Mouse (Mus musculus) intestine, postnatal 0 days (tissue): Measurements from ENCODE around the gene Foxk1. TPM values are rescaled to one million over a fixed set of nuclear protein-coding genes. Genes with fewer than 3 reads are reported as not detected.
A peak's percentile ranks its signal among the peaks of the same experiment; 100 is the strongest.

ENCODE experiments used
- ATAC-seq: fragments of 200-750 bp; cut with Nextera tagmentation; 2 replicates; pipeline ENCODE4 v1.8.0; 2017; ENCODE audit warnings: mild to moderate bottlenecking, moderate TSS enrichment, moderate library complexity
- H3K27ac ChIP-seq: fragments of 300-500 bp; sonication (generic); 2 replicates; pipeline ENCODE4 v1.5.1; 2014; ENCODE audit warnings: mild to moderate bottlenecking, low read depth, low read length, moderate library complexity
- H3K27me3 ChIP-seq: fragments of 300-500 bp; sonication (generic); replicated peaks from 2 replicates; pipeline ENCODE4 v1.6.1; 2014; ENCODE audit warnings: low read length, mixed read lengths; ENCODE audit not compliant: control insufficient read depth, insufficient read depth
- H3K36me3 ChIP-seq: fragments of 300-500 bp; sonication (generic); 2 replicates; pipeline ENCODE4 v1.6.1; 2014; ENCODE audit warnings: mild to moderate bottlenecking, moderate library complexity; ENCODE audit not compliant: control insufficient read depth, insufficient read depth
- H3K4me1 ChIP-seq: fragments of 300-500 bp; sonication (generic); replicated peaks from 2 replicates; pipeline ENCODE4 v1.6.1; 2014; ENCODE audit warnings: antibody characterized with exemption, low read length, mixed read lengths; ENCODE audit not compliant: control insufficient read depth, insufficient read depth
- H3K4me2 ChIP-seq: fragments of 300-500 bp; sonication (generic); replicated peaks from 2 replicates; pipeline ENCODE4 v1.6.1; 2014; ENCODE audit warnings: low read depth, mild to moderate bottlenecking, moderate library complexity
- H3K4me3 ChIP-seq: fragments of 300-500 bp; sonication (generic); 2 replicates; pipeline ENCODE4 v1.5.1; 2014; ENCODE audit warnings: low read depth, low read length
- H3K9ac ChIP-seq: fragments of 300-500 bp; sonication (generic); 2 replicates; pipeline ENCODE4 v1.6.1; 2014; ENCODE audit warnings: mild to moderate bottlenecking, low read depth, low read length
- H3K9me3 ChIP-seq: fragments of 300-500 bp; sonication (generic); 2 replicates; pipeline ENCODE4 v1.6.1; 2016; ENCODE audit warnings: mixed run types; ENCODE audit not compliant: control insufficient read depth
- CTCF ChIP-seq: sonication (generic); IDR thresholded peaks from 2 replicates; pipeline ENCODE4 v1.5.1; 2016; ENCODE audit warnings: low read depth, mild to moderate bottlenecking, control low read depth, antibody characterized with exemption, moderate library complexity
- WGBS: fragments of 180-500 bp; shearing (Covaris S2); extraction: QIAGEN DNeasy Blood & Tissue Kit; methylation state at CpG from one replicate; pipeline ENCODE4 v1.1.7; 2014; 5-methylcytosine and 5-hydroxymethylcytosine counted together
- polyA plus RNA-seq: library from polyadenylated mRNA; unstranded; fragments of >200 nt; fragmentation: Nextera tagmentation; extraction: Ambion mirVana; gene quantifications from 2 replicates; pipeline ENCODE4 v1.2.1, GENCODE M21; 2015

Gene Foxk1
- polyA plus RNA-seq, 1 experiment from 2014 or later = 2.6 TPM

- Histone ChIP-seq H3K9me3 (no peaks in the 10 kb centered on the region), H3K4me3 (no peak overlapping the region), H3K4me2 (no peak overlapping the region), H3K4me1 (peaks cover 4% of the 10 kb centered on the region; the same call in 1 of the 2 replicates), H3K27me3 (no peaks in the 10 kb centered on the region), H3K9ac (no peak overlapping the region), H3K27ac (no peak overlapping the region), H3K36me3 (peaks cover 13% of the 10 kb centered on the region)
- WGBS = 97% methylated on average over 7 of the region's 7 CpGs
- no peak for TF ChIP-seq CTCF
- no peak for ATAC-seq
Measured at GRCm38 (mm10) chr5:142461942-142462640, 60.8 kb downstream of the Foxk1 start.

GRCm38 (mm10) chr5:142462641-142462948 is 61.3 kb downstream of the Foxk1 start:
- Histone ChIP-seq H3K27me3 (no peaks in the 10 kb centered on the region), H3K36me3 (peaks cover 13% of the 10 kb centered on the region), H3K4me2 (no peak overlapping the region), H3K9me3 (no peaks in the 10 kb centered on the region), H3K4me1 (peaks cover 4% of the 10 kb centered on the region; the same call in 1 of the 2 replicates), H3K27ac (no peak overlapping the region), H3K9ac (no peak overlapping the region), H3K4me3 (no peak overlapping the region)
- WGBS = 93% methylated on average over 2 of the region's 2 CpGs
- ATAC-seq = no peak
- no peak for TF ChIP-seq CTCF

- H3K36me3 ChIP-seq = peaks cover 14% of the 10 kb centered on the region
- H3K9ac ChIP-seq = no peak overlapping the region
- no peak for TF ChIP-seq CTCF
- no peak for ATAC-seq
- 86% methylated on average over 6 of the region's 6 CpGs for WGBS
- peaks cover 4% of the 10 kb centered on the region; the same call in 1 of the 2 replicates for H3K4me1 ChIP-seq
- H3K9me3 ChIP-seq = no peaks in the 10 kb centered on the region
- no peaks in the 10 kb centered on the region for H3K27me3 ChIP-seq
- H3K4me3 ChIP-seq = peak overlapping the region; percentile 82; the same call in 1 of the 2 replicates
- peak overlapping the region; percentile 75 for H3K27ac ChIP-seq
- H3K4me2 ChIP-seq = peak overlapping the region; percentile 90; the same call in 1 of the 2 replicates
Measured at GRCm38 (mm10) chr5:142463011-142463410, 61.7 kb downstream of the Foxk1 start.

GRCm38 (mm10) chr5:142463461-142464454 is 62.5 kb downstream of the Foxk1 start, which contains the start of gene Ap5z1:
TSS of gene Ap5z1 (plus strand) at chr5:142463944.
- peak; percentile 95 for ATAC-seq

GRCm38 (mm10) chr5:142468375-142468774 is 67.1 kb downstream of the Foxk1 start:
- H3K9ac ChIP-seq = no peak overlapping the region
- peaks cover 4% of the 10 kb centered on the region; the same call in 1 of the 2 replicates for H3K4me1 ChIP-seq
- no peaks in the 10 kb centered on the region for H3K9me3 ChIP-seq
- TF ChIP-seq CTCF = no peak
- H3K27me3 ChIP-seq = no peaks in the 10 kb centered on the region
- peaks cover 43% of the 10 kb centered on the region for H3K36me3 ChIP-seq
- H3K4me2 ChIP-seq = no peak overlapping the region
- H3K27ac ChIP-seq = no peak overlapping the region
- no peak for ATAC-seq
- WGBS = 94% methylated on average over 13 of the region's 13 CpGs
- H3K4me3 ChIP-seq = no peak overlapping the region

More at GRCm38 (mm10) chr5:142463461-142464454, 62.5 kb downstream of the Foxk1 start, which contains the start of gene Ap5z1:
- Histone ChIP-seq H3K36me3 (peaks cover 16% of the 10 kb centered on the region), H3K4me2 (peak within 1 kb of the TSS; percentile 90), H3K9ac (peak within 1 kb of the TSS; percentile 86), H3K4me3 (peak within 1 kb of the TSS; percentile 82), H3K9me3 (no peaks in the 10 kb centered on the region), H3K27ac (peak within 1 kb of the TSS; percentile 75), H3K27me3 (no peaks in the 10 kb centered on the region), H3K4me1 (peaks cover 4% of the 10 kb centered on the region; the same call in 1 of the 2 replicates)
- 1% methylated on average over 59 of the region's 60 CpGs for WGBS
- no peak for TF ChIP-seq CTCF

DNA sequence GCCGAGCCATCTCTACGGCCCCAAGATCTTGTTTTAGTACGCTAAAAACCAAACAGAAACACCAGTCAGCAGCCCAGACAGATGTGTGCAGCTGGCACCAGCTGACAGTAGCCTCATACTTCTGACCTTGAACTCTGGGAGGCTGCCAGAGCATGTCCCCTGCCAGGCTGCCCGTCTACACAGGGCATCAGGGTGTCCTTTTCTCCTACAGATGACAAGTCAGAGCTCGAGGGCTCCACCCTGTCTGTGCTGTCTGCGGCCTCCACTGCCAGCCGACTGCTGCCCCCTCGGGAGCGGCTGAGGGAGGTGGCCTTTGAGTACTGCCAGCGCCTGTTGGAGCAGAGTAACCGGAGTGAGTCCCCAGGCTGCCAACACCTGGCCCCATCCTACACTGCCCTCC is 68.5 kb downstream of the Foxk1 start:
- no peak for TF ChIP-seq CTCF
- H3K4me3 ChIP-seq = no peak overlapping the region

More for the DNA sequence above, 68.5 kb downstream of the Foxk1 start:
- H3K4me2 ChIP-seq = no peak overlapping the region
- no peak overlapping the region for H3K27ac ChIP-seq
- no peak overlapping the region for H3K9ac ChIP-seq
- no peaks in the 10 kb centered on the region for H3K9me3 ChIP-seq
- no peaks in the 10 kb centered on the region for H3K27me3 ChIP-seq
- H3K36me3 ChIP-seq = peaks cover 52% of the 10 kb centered on the region
- 83% methylated on average over 11 of the region's 11 CpGs for WGBS
- H3K4me1 ChIP-seq = peaks cover 2% of the 10 kb centered on the region; the same call in 1 of the 2 replicates
- ATAC-seq = no peak
